Mouse (Mus musculus) heart, adult 2 months (tissue): ENCODE measurements around the gene Ces1f. TPM values are rescaled to one million over a fixed set of nuclear protein-coding genes. Genes with fewer than 3 reads are reported as not detected.

Experiments used
- DNase-seq, 2 experiments: peaks; one replicate each; pipeline ENCODE4 v3.0.0; 2021
- H3K27ac ChIP-seq: fragments of 200-600 bp; 2 replicates; pipeline ENCODE4 v1.8.1; 2022
- H3K27me3 ChIP-seq: fragments of 200-500 bp; 2 replicates; pipeline ENCODE4 v1.6.1; 2012; ENCODE audit warnings: mild to moderate bottlenecking, low read length, inconsistent platforms, mixed read lengths; ENCODE audit not compliant: control insufficient read depth, insufficient read depth
- H3K36me3 ChIP-seq: fragments of 200-500 bp; 2 replicates; pipeline ENCODE4 v1.6.1; 2012; ENCODE audit warnings: low read length, inconsistent platforms; ENCODE audit not compliant: control insufficient read depth, insufficient read depth
- H3K4me1 ChIP-seq: fragments of 200-500 bp; 2 replicates; pipeline ENCODE4 v1.6.1; 2011; ENCODE audit warnings: low read length; ENCODE audit not compliant: control insufficient read depth, insufficient read depth
- H3K4me3 ChIP-seq: fragments of 200-600 bp; 2 replicates; pipeline ENCODE4 v1.8.1; 2022
- H3K79me2 ChIP-seq: fragments of 200-500 bp; replicated peaks from 2 replicates; pipeline ENCODE4 v1.6.1; 2012; ENCODE audit warnings: mild to moderate bottlenecking, inconsistent platforms, low read length, moderate library complexity, mixed read lengths; ENCODE audit not compliant: control insufficient read depth, insufficient read depth
- H3K9ac ChIP-seq: fragments of 200-500 bp; 2 replicates; pipeline ENCODE4 v1.6.1; 2012; ENCODE audit warnings: low read depth, mild to moderate bottlenecking, control low read depth, inconsistent platforms, low read length, mixed read lengths
- CTCF ChIP-seq: fragments of 200-600 bp; IDR thresholded peaks from 2 replicates; pipeline ENCODE4 v1.8.1; 2022; ENCODE audit warnings: antibody characterized with exemption, mild to moderate bottlenecking, moderate library complexity
- EP300 ChIP-seq: fragments of 200-500 bp; IDR thresholded peaks from 2 replicates; pipeline ENCODE4 v1.6.1; 2011; ENCODE audit warnings: low read depth, low read length, control low read depth; ENCODE audit not compliant: insufficient read depth
- POLR2A ChIP-seq: fragments of 200-500 bp; IDR thresholded peaks from 2 replicates; pipeline ENCODE4 v1.6.1; 2011; ENCODE audit warnings: mild to moderate bottlenecking, low read depth, low read length, control low read depth; ENCODE audit not compliant: insufficient read depth
- WGBS: fragments of 180-500 bp; shearing (Covaris S2); methylation state at CpG from one replicate; pipeline ENCODE4 v1.1.7; 2018; 5-methylcytosine and 5-hydroxymethylcytosine counted together
- intact Hi-C: fragments of 180-260 bp; cut with DNase I; formaldehyde crosslinking; loops from one replicate; pipeline ENCODE4 v1.15.1; 2025
- polyA plus RNA-seq: library from polyadenylated mRNA; depleted of rRNA; stranded (reverse); fragments of >200 nt; gene quantifications from 2 replicates; pipeline ENCODE4 v1.2.3, GENCODE M21; 2012
- total RNA-seq, 2 experiments: library from RNA; stranded (reverse); gene quantifications; 2 replicates each; pipeline ENCODE4 v1.2.3; 2021

Ces1f gene
- total and polyA plus RNA-seq, 3 experiments, result 0.37 to 2.5 (median 1.2) TPM

GRCm38 (mm10) chr8:93278176-93278805 is 1.3 kb downstream of the Ces1f start:
- DNase-seq, result no peak
- TF ChIP-seq CTCF (no peak), POLR2A (no peak), EP300 (no peak)
- no peak overlapping the region for H3K27ac ChIP-seq
- H3K36me3 ChIP-seq, result no peaks in the 10 kb centered on the region
- H3K4me3 ChIP-seq, result no peak overlapping the region
- H3K79me2 ChIP-seq, result no peaks in the 10 kb centered on the region
- intact Hi-C loops, result no loop called here
- no peak overlapping the region for H3K9ac ChIP-seq
- no peaks in the 10 kb centered on the region for H3K4me1 ChIP-seq
- 73% methylated on average over 4 of the region's 4 CpGs for WGBS
- H3K27me3 ChIP-seq, result no peaks in the 10 kb centered on the region

- Histone ChIP-seq H3K4me1 (no peaks in the 10 kb centered on the region; the same call in 1 of the 2 replicates), H3K9ac (no peak overlapping the region), H3K27ac (no peak overlapping the region), H3K36me3 (no peaks in the 10 kb centered on the region), H3K4me3 (no peak overlapping the region), H3K27me3 (no peaks in the 10 kb centered on the region), H3K79me2 (no peaks in the 10 kb centered on the region)
- intact Hi-C loops, result no loop called here
- WGBS, result 79% methylated on average over 4 of the region's 4 CpGs
- DNase-seq, result no peak
- no peak for TF ChIP-seq EP300
- TF ChIP-seq POLR2A, result no peak
These were observed 4.9 kb downstream of the Ces1f start for GRCm38 (mm10) chr8:93274609-93275008.

- no peaks in the 10 kb centered on the region for H3K36me3 ChIP-seq
- no peak overlapping the region for H3K9ac ChIP-seq
- H3K79me2 ChIP-seq, result no peaks in the 10 kb centered on the region
- 67% methylated on average over 3 of the region's 3 CpGs for WGBS
- H3K27ac ChIP-seq, result no peak overlapping the region
- no peaks in the 10 kb centered on the region for H3K27me3 ChIP-seq
- intact Hi-C loops, result no loop called here
- DNase-seq, result no peak
- no peak overlapping the region for H3K4me3 ChIP-seq
- TF ChIP-seq EP300, result no peak
- no peak for TF ChIP-seq POLR2A
- TF ChIP-seq CTCF, result no peak
- no peaks in the 10 kb centered on the region; the same call in 1 of the 2 replicates for H3K4me1 ChIP-seq
These were observed 6.2 kb downstream of the Ces1f start for GRCm38 (mm10) chr8:93273321-93273720.

GRCm38 (mm10) chr8:93272686-93273085 is 6.9 kb downstream of the Ces1f start:
- intact Hi-C loops, result no loop called here
- Histone ChIP-seq H3K4me3 (no peak overlapping the region), H3K79me2 (no peaks in the 10 kb centered on the region), H3K27ac (no peak overlapping the region), H3K36me3 (no peaks in the 10 kb centered on the region), H3K4me1 (no peaks in the 10 kb centered on the region; the same call in 1 of the 2 replicates), H3K27me3 (no peaks in the 10 kb centered on the region), H3K9ac (no peak overlapping the region)
- DNase-seq, result peak; percentile 29 to 46
- TF ChIP-seq CTCF (no peak), POLR2A (no peak), EP300 (no peak)
- WGBS, result 49% methylated on average over 4 of the region's 4 CpGs

- no peak overlapping the region for H3K9ac ChIP-seq
- no peaks in the 10 kb centered on the region for H3K36me3 ChIP-seq
- no peak overlapping the region for H3K4me3 ChIP-seq
- TF ChIP-seq EP300, result no peak
- TF ChIP-seq POLR2A, result no peak
- no peak for TF ChIP-seq CTCF
- no peaks in the 10 kb centered on the region for H3K79me2 ChIP-seq
- WGBS, result 34% methylated on average over 2 of the region's 2 CpGs
- H3K4me1 ChIP-seq, result no peaks in the 10 kb centered on the region
- H3K27ac ChIP-seq, result no peak overlapping the region
- intact Hi-C loops, result no loop called here
- no peaks in the 10 kb centered on the region for H3K27me3 ChIP-seq
- no peak for DNase-seq
These were observed 18.1 kb downstream of the Ces1f start for GRCm38 (mm10) chr8:93261436-93261835.

GRCm38 (mm10) chr8:93252400-93252925 is 27.1 kb downstream of the Ces1f start:
- intact Hi-C loops, result no loop called here
- H3K9ac ChIP-seq, result no peak overlapping the region
- H3K79me2 ChIP-seq, result no peaks in the 10 kb centered on the region
- no peaks in the 10 kb centered on the region; the same call in 1 of the 2 replicates for H3K4me1 ChIP-seq
- no peak overlapping the region for H3K4me3 ChIP-seq
- H3K27me3 ChIP-seq, result no peaks in the 10 kb centered on the region
- TF ChIP-seq CTCF (no peak), EP300 (no peak), POLR2A (no peak)
- H3K36me3 ChIP-seq, result no peaks in the 10 kb centered on the region
- WGBS, result 100% methylated on average over 1 of the region's 1 CpGs
- H3K27ac ChIP-seq, result no peak overlapping the region
- no peak for DNase-seq
